Comparison of ENCODE assay signal across 8 mouse cellular contexts in the genomic region with DNA sequence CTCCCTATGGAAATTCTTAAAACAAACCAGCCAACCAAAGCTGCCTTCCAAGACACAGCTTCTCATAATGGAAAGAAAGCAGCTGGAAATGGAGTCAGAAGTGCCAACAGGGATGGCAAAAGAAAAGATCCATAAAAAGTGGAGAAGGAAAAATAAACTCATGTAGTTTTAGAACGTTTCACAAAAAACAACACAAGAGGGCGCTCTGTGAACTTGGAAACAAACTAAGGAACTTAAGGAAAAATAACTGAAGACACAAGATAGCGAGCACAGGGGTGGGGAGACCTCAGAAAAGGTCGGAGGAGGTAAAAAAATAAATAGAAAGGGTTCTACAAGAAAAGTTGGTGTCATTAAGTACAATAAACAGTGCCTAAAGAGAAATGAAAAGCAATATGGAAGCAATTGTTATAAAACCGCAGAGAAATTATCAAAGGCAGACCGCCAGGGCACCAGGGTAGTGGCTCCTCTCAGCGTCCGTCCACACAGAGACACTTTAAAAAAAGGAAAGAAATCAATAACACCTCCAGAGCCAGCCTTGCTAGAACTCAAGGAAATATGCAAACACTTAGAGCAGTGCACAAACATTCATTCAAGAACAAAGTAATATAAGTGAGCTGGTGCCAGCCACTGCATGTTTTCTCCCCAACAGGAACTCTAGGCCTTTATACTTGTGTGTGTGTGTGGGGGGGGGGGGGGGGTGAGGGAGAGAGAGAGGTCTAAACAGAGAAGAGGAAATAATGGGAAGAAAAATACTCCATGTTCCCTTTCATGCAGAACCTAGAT. TPM values are rescaled to one million over a fixed set of nuclear protein-coding genes. Genes with fewer than 3 reads are reported as not detected.
DNase-seq lines count a peak whose midpoint lies in the region; ATAC-seq and TF ChIP-seq lines count a peak whose summit lies in the region.
"Had no signal": no experiment of that assay in that cellular context is flagged by ENCODE, and none has a peak within 500 bp of the region (broad histone marks: within the 10 kb centered on the region; RNA-seq: fewer than 3 reads in every experiment).

No protein-coding gene starts in this region.

- TF ChIP-seq POLR2A in CH12.LX (IDR thresholded peaks at IDR 0.05; ENCODE audit: low read depth, low read length) (no peak), MEL (IDR thresholded peaks at IDR 0.05; ENCODE audit: control insufficient read depth in 1 of 2, insufficient read depth in 1 of 2, low read depth in 1 of 2, low read length in 2 of 2, poor library complexity in 1 of 2) (no peak)

- dilution Hi-C loops in CH12.LX (cut with MboI; ENCODE audit: extremely low pct_ligation_motif_present, extremely low pct_unique_long_range_greater_than_20kb, low sequenced_read_pairs) = no loop called here

- in situ Hi-C loops in CH12.LX (cut with MboI; ENCODE audit: low pct_ligation_motif_present, low pct_unique_long_range_greater_than_20kb, low sequenced_read_pairs) = loop anchor here (25.0 kb wide), 1 partner anchor 526 kb away; no protein-coding TSS in a partner anchor

- ATAC-seq in activated CD4-positive, CD25-positive, alpha-beta regulatory T cell, adult 4 months = no peak

- H3K79me2 ChIP-seq in CH12.LX (replicated peaks; ENCODE audit: control insufficient read depth, extremely low read depth, insufficient read depth, poor library complexity, severe bottlenecking) (peaks cover 4% of the 10 kb centered on the region), MEL (ENCODE audit: control insufficient read depth, insufficient read depth, low read length, poor library complexity) (peaks cover 28% of the 10 kb centered on the region)

- H3K9me3 ChIP-seq in CH12.LX (replicated peaks; ENCODE audit: low read length) (no peaks in the 10 kb centered on the region), MEL (replicated peaks; ENCODE audit: insufficient read depth, low read length) (no peaks in the 10 kb centered on the region)
- H3K9me3 ChIP-seq: limb, embryonic 13.5 days had no signal

- H3K9ac ChIP-seq in CH12.LX (ENCODE audit: insufficient read depth, low read depth) (no peak overlapping the region), MEL (ENCODE audit: control insufficient read depth, low read depth, low read length, poor library complexity, severe bottlenecking) (no peak overlapping the region)
- H3K9ac ChIP-seq: limb, embryonic 13.5 days had no signal

- TF ChIP-seq RAD21 in CH12.LX (IDR thresholded peaks at IDR 0.05; ENCODE audit: low read depth, low read length) (peak; percentile 57), MEL (IDR thresholded peaks at IDR 0.05; ENCODE audit: low read depth, low read length) (peak; percentile 73)

- no peak for TF ChIP-seq EP300 in CH12.LX (IDR thresholded peaks at IDR 0.05; ENCODE audit: low read length)
- no peak for TF ChIP-seq EP300 in MEL (IDR thresholded peaks at IDR 0.05; ENCODE audit: low read depth in 1 of 2, low read length in 2 of 2)

- no peak overlapping the region for H3K4me3 ChIP-seq in layer of hippocampus, adult 2 months
- H3K4me3 ChIP-seq in CH12.LX (replicated peaks in 1 of 3; ENCODE audit: low read depth in 2 of 3, low read length in 2 of 3, poor library complexity in 1 of 3) = no peak overlapping the region
- no peak overlapping the region for H3K4me3 ChIP-seq in MEL (ENCODE audit: control insufficient read depth in 1 of 2, insufficient read depth in 1 of 2, low read depth in 2 of 2, low read length in 2 of 2)
- H3K4me3 ChIP-seq: limb, embryonic 13.5 days had no signal

- DNase-seq in layer of hippocampus, adult 2 months (ENCODE audit: low spot score in 2 of 2) = peak; percentile 14 to 26
- DNase-seq in layer of hippocampus, postnatal 36 days = no peak
- DNase-seq in CH12.LX (ENCODE audit: extremely low read depth) = peak; percentile 38
- DNase-seq in MEL (ENCODE audit: low read depth, low spot score) = peak; percentile 77
- DNase-seq in hindlimb bud, embryonic 11.5 days (ENCODE audit: extremely low spot score, low read depth, low spot score) = peak; percentile 33
- DNase-seq in adrenal gland, postnatal 4 days (ENCODE audit: low spot score in 2 of 2) = no peak

- H3K36me3 ChIP-seq in CH12.LX (replicated peaks in 1 of 2; ENCODE audit: control insufficient read depth in 1 of 2, insufficient read depth in 1 of 2, low read length in 1 of 2) (peaks cover 0 to 17% of the 10 kb centered on the region in 2 experiments), MEL (ENCODE audit: control insufficient read depth in 1 of 2, insufficient read depth in 2 of 2, low read length in 2 of 2) (peaks cover 0 to 15% of the 10 kb centered on the region in 2 experiments; a peak in 3 of 4 replicates)
- H3K36me3 ChIP-seq: limb, embryonic 13.5 days had no signal

- H3K27ac ChIP-seq in layer of hippocampus, adult 2 months = no peak overlapping the region
- no peak overlapping the region for H3K27ac ChIP-seq in CH12.LX (ENCODE audit: insufficient read depth, low read depth)
- no peak overlapping the region for H3K27ac ChIP-seq in MEL (ENCODE audit: control insufficient read depth, low read depth, low read length)
- H3K27ac ChIP-seq: limb, embryonic 13.5 days had no signal

- H3K27me3 ChIP-seq in CH12.LX (replicated peaks) = no peaks in the 10 kb centered on the region
- no peaks in the 10 kb centered on the region for H3K27me3 ChIP-seq in MEL (ENCODE audit: control insufficient read depth in 1 of 2, insufficient read depth in 2 of 2, low read length in 2 of 2)
- H3K27me3 ChIP-seq: limb, embryonic 13.5 days had no signal

- no peak overlapping the region for H3K4me2 ChIP-seq in CH12.LX (ENCODE audit: insufficient read depth, low read depth, poor library complexity, severe bottlenecking)
- H3K4me2 ChIP-seq: limb, embryonic 13.5 days had no signal

- H3K4me1 ChIP-seq in CH12.LX (ENCODE audit: control insufficient read depth in 1 of 2, insufficient read depth in 2 of 2) (peaks cover 0 to 26% of the 10 kb centered on the region in 2 experiments; a peak in 2 of 4 replicates), MEL (ENCODE audit: control insufficient read depth in 1 of 2, insufficient read depth in 2 of 2, low read length in 2 of 2) (peaks cover 4 to 7% of the 10 kb centered on the region in 2 experiments; a peak in 3 of 4 replicates)

- TF ChIP-seq CTCF in layer of hippocampus, adult 2 months (conservative IDR thresholded peaks at IDR 0.05) = peak; percentile 82
- TF ChIP-seq CTCF in CH12.LX (conservative IDR thresholded peaks at IDR 0.05 in 1 of 2, IDR thresholded peaks at IDR 0.05 in 1 of 2; ENCODE audit: low read depth in 2 of 2, low read length in 2 of 2) = peak in 1 of 2 experiments; percentile 63; a peak in 3 of 4 replicates
- peak; percentile 4 to 78 (median 40); a peak in 4 of 6 replicates for TF ChIP-seq CTCF in MEL (IDR thresholded peaks at IDR 0.05 in 2 of 3, conservative IDR thresholded peaks at IDR 0.05 in 1 of 3; ENCODE audit: control insufficient read depth in 1 of 3, insufficient read depth in 1 of 3, low read depth in 2 of 3, low read length in 3 of 3, poor library complexity in 1 of 3, severe bottlenecking in 1 of 3)

TF ChIP-seq in CH12.LX, 34 proteins besides CTCF, POLR2A, EP300 and RAD21:
- TF ChIP-seq USF1 (IDR thresholded peaks at IDR 0.05; ENCODE audit: low read depth, low read length) = no peak
- peak; percentile 38; the same call in 1 of the 2 replicates for TF ChIP-seq SMC3 (IDR thresholded peaks at IDR 0.05; ENCODE audit: low read depth, low read length)
- no peak for TF ChIP-seq MAFK (IDR thresholded peaks at IDR 0.05; ENCODE audit: insufficient replicate concordance, low read length)
- no peak for TF ChIP-seq JUND (conservative IDR thresholded peaks at IDR 0.05; ENCODE audit: low read depth, low read length)

TF ChIP-seq in MEL, 35 proteins besides CTCF, POLR2A, EP300 and RAD21:
- no peak for TF ChIP-seq POLR2AphosphoS5 (IDR thresholded peaks at IDR 0.05; ENCODE audit: borderline replicate concordance, low read depth, low read length)
- no peak for TF ChIP-seq KAT2A (conservative IDR thresholded peaks at IDR 0.05; ENCODE audit: low read depth, low read length)
- TF ChIP-seq TAL1 (IDR thresholded peaks at IDR 0.05; ENCODE audit: low read length) = no peak
- TF ChIP-seq SMC3 (IDR thresholded peaks at IDR 0.05; ENCODE audit: low read depth, low read length) = peak; percentile 64
- no peak for TF ChIP-seq MXI1 (IDR thresholded peaks at IDR 0.05; ENCODE audit: low read depth, low read length)
- TF ChIP-seq GATA1 (IDR thresholded peaks at IDR 0.05; ENCODE audit: low read depth, low read length) = no peak
- TF ChIP-seq ELF1 (IDR thresholded peaks at IDR 0.05; ENCODE audit: low read depth, low read length) = no peak
- TF ChIP-seq GABPA (IDR thresholded peaks at IDR 0.05; ENCODE audit: low read depth, low read length) = no peak
- no peak for TF ChIP-seq ETS1 (IDR thresholded peaks at IDR 0.05; ENCODE audit: low read depth, low read length)
- no peak for TF ChIP-seq ZKSCAN1 (IDR thresholded peaks at IDR 0.05; ENCODE audit: low read depth, low read length)
- TF ChIP-seq MAX (IDR thresholded peaks at IDR 0.05; ENCODE audit: low read length) = no peak
- no peak for TF ChIP-seq BHLHE40 (IDR thresholded peaks at IDR 0.05; ENCODE audit: borderline replicate concordance, low read depth, low read length)
- peak; percentile 63 for TF ChIP-seq ZC3H11A (IDR thresholded peaks at IDR 0.05; ENCODE audit: low read depth, low read length)
- TF ChIP-seq MEF2A (IDR thresholded peaks at IDR 0.05; ENCODE audit: extremely low read depth, insufficient replicate concordance, low read depth, low read length, poor library complexity, severe bottlenecking) = no peak

RNA-seq across cellular contexts. Expression of a gene that starts 48.1 kb away (rescaled TPM):
- total RNA-seq in layer of hippocampus, adult 2 months (2021) = 100 to 1,000 TPM; 102 to 104 TPM
- total RNA-seq in layer of hippocampus, postnatal 36 days (2021) = 100 to 1,000 TPM in 1 of 2 experiments, 10 to 100 TPM in 1; 99.2 to 104 TPM
- total RNA-seq in CH12.LX (2012; rRNA removed) (17.2 and 19.0 TPM in 2 replicates), CH12.LX (2014; rRNA removed) (51.0 and 54.2 TPM in 2 replicates), MEL (2012; rRNA removed) (21.4 and 23.7 TPM in 2 replicates)
- polyA plus RNA-seq in CH12.LX (2012; ENCODE audit: insufficient read length, low read depth) (61.0 and 64.0 TPM in 2 replicates), MEL (2012; ENCODE audit: insufficient read depth in 1 of 2, insufficient read length in 2 of 2, low read depth in 1 of 2, low replicate concordance in 2 of 2, missing spikeins in 1 of 2) (10 to 100 TPM in 1 of 2 experiments, not detected in 1; 41.9 TPM)
- total RNA-seq in adrenal gland, postnatal 4 days (2021) = 10 to 100 TPM; 74.0 to 79.3 TPM
- polyA plus RNA-seq in activated CD4-positive, CD25-positive, alpha-beta regulatory T cell, adult 4 months (2017; shearing (Covaris generic)) = 10 to 100 TPM; 14.7 to 20.5 TPM

Comparison
In these comparisons a context has a peak if more than half of its experiments do, and no peak if none do; other contexts are left out.
1. DNase-seq: peak in layer of hippocampus, adult 2 months (2 of 2), CH12.LX (single experiment), MEL (single experiment) and hindlimb bud, embryonic 11.5 days (single experiment); none in layer of hippocampus, postnatal 36 days (0 of 2) and adrenal gland, postnatal 4 days (0 of 2).